Mouse (Mus musculus) 3T3-L1 (cell line): ENCODE measurements at regions not wholly inside any gene's neighbourhood (a gene's known extent, or its start where the extent isn't known, plus 50 kb on each side); places are given as distances from the start of the nearest gene placed in this dataset.

Experiments
- DNase-seq: peaks from one replicate; pipeline ENCODE4 v3.0.0-alpha.2; 2015; ENCODE audit warnings: low read depth, low spot score

GRCm38 (mm10) chr2:48407876-48408275 lies 406.0 kb upstream of the Acvr2a start:
- no peak for DNase-seq

GRCm38 (mm10) chr2:48409876-48410275 lies 404.0 kb upstream of the Acvr2a start:
- DNase-seq, result no peak

GRCm38 (mm10) chr2:48411392-48411791 lies 402.5 kb upstream of the Acvr2a start:
- DNase-seq, result peak; percentile 42

GRCm38 (mm10) chr2:48412683-48413440 lies 401.0 kb upstream of the Acvr2a start:
- no peak for DNase-seq

GRCm38 (mm10) chr2:48414596-48415481 lies 399.1 kb upstream of the Acvr2a start:
- DNase-seq, result no peak

GRCm38 (mm10) chr2:48416207-48416750 lies 397.6 kb upstream of the Acvr2a start:
- no peak for DNase-seq

DNA sequence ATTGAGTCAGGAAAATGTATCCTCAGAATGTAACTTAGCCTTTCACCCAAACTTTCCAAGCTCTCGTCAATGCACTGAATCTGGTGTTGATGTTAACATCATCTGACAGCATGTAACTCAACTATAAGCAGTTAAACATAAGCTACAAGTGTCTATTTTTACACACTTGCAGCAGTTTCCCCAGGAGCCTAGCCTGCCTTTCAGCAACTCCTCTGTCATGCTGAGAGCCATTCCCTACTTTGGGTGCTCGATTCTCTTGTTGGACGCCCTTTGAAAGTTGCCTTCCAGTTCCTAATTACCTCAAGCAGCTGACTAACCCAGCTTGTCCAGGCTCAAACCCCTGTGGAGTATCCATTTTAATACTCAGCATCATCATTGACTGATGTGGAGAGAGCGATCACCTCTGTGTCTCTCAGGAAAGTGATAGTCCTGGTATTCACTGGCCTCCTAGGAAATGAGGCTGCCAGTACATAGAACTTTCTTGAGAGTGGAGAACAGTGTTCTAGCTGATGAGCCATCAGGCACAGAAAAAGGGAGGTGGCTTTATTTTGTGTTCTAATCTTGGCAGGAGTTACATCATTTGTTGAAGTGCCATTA lies 396.8 kb upstream of the Acvr2a start:
- no peak for DNase-seq

- no peak for DNase-seq
These were observed 393.1 kb upstream of the Acvr2a start for GRCm38 (mm10) chr2:48420791-48421190.

DNA sequence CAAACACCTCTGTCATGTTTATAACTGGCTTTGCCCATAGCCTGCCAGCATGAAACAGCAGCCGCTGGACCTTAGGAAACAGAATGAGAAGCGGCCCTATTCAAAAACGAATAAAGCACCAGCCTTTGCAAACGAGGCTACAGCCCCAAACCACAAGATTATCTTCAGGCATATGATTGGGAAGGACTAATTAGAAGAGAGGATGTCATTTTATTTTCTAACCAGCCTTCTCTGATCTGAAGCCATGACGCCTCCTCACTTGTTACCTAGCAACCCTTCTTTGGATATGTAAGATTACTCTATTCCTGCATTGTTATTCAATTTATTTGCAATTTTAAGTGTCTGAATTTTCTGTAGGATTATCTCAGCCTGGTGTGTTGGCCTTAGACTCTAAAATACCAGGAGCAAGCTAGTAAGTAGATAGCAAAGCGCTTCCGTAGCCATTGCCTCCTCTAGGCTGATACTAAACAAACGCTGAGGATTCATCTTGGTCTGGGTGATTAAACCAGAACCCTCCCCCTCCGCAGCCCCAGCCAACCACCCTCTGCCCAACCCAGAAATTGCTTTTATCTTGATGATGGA lies 390.0 kb upstream of the Acvr2a start:
- no peak for DNase-seq

GRCm38 (mm10) chr2:48424562-48424961 lies 389.3 kb upstream of the Acvr2a start:
- DNase-seq, result no peak

- DNase-seq, result no peak
These were observed 388.5 kb upstream of the Acvr2a start for GRCm38 (mm10) chr2:48425200-48426090.

DNA sequence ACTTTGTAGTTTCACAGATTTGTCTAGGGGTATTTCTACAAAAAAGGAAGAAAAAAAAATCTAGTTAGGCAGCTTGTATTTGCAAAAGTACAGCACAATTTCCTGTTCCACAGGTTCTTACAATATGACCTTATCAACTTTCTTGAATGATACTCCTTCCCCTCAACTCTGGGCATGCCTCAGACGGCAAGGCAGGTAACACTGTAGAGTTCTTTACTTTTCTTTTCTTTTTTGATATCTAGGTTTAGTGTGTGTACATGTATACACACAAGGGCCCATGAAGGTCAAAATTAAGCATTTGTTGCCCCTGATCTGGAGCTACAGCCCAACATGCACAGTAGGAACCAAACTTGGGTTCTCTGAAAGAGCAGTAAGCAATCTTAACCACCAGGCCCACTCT lies 381.4 kb upstream of the Acvr2a start:
- DNase-seq, result no peak

GRCm38 (mm10) chr2:48441296-48441990 lies 372.5 kb upstream of the Acvr2a start:
- peak; percentile 80 for DNase-seq

- peak; percentile 6 for DNase-seq
These were observed 371.8 kb upstream of the Acvr2a start for GRCm38 (mm10) chr2:48441991-48442544.

DNA sequence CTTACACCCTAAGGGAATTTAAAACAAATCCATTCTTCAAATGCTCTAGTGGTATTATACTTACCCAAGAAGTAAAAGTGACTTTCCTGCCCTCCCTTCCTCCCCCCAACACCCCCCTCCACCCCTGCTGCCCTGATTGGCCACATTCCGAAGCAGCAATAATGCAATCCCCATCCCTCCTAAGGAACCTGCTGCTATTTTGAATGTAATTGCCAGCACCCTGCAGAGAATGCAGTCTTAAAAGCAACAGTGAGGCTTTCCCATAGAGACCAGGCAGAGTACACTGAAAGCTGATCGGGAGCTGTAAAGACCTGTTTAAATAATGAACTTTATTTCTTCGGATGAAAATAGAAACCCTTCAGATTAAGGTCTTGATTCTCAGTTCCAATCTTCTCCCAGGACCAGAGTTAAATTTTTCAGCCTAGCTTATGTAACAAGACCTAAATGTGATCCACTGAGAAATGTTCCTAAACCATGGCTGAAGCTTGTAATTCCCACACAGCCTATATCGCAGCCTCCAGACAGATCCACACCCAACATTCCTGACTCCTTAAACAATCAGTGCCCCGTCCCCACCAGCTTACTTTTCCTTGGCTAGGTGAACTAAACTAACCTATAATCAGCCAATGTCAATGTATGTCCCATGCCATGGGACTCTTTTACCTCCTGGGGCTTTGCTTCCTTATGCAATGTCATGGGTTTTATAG lies 367.9 kb upstream of the Acvr2a start:
- DNase-seq, result no peak

DNA sequence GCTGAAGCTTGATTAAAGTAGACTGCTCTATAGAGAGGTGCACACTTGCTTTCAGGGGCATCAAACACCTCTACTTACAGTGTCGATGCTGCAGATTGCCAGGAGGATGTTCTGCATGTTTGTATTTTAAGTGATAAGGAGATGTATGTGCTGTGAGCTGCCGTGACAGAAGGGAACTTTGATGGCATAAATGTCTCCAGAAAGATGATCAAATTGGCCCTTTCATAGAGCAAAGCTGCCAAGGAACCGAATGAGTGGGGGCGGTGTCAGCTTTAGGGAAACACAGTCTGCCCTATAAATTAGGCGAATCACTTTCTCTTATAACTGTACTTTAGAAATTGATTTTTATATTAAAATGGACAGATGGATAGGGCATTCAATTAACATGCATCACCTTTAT lies 367.3 kb upstream of the Acvr2a start:
- DNase-seq, result no peak

GRCm38 (mm10) chr2:48449165-48449842 lies 364.6 kb upstream of the Acvr2a start:
- no peak for DNase-seq
